In the genomic region with DNA sequence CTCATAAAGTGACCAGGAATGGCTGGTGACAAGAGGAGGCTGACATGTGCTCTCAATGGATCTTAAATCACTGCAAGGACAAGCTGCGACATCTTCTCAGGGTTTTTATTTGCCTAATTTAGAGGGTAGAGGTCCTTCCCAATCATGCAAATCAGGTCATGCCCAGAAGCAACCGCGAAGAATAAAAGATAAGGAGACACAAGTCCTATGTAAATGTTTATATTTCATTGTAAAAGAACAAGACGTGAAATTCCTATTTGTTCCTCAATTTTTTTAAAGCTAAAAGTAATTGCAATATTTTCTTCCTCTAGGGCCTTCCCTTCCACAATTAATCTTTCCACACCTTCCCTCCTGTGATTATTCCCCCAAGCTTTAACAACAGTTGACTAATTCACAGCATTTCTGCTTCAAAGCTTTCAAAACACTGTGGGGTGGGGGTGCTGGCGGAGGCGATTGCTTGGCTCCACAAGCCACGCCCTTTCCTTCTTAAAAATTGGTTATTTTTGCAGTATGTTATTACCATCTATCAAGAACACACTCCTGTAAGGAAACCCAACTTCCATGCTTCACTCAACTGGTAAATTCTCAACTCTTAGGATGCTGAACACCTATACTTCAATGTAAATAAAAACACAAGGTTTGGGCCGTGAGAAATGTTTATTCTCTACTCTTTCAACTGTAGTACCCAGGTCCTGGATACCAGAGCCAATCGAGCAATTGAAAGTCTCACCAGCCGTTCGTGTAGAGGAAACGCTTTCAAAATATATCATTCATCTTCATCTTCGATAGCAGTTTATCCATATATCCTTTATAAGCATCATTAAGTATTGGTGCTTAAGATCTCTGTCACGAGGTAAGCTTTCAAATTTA, we compare ENCODE assay signal across 8 mouse cellular contexts. TPM values are rescaled to one million over a fixed set of nuclear protein-coding genes. Genes with fewer than 3 reads are reported as not detected.
DNase-seq lines count a peak whose midpoint lies in the region; ATAC-seq and TF ChIP-seq lines count a peak whose summit lies in the region.

No protein-coding gene starts in this region.

- WGBS in kidney, postnatal 0 days = 6% methylated on average over 14 of the region's 14 CpGs
- WGBS in hindbrain, embryonic 15.5 days = 9% methylated on average over 14 of the region's 14 CpGs

- 0 out of 2 replicates have a peak, but pooled peaks cover 3% of the 10 kb centered on the region for H3K9me3 ChIP-seq in kidney, postnatal 0 days (replicated peaks; ENCODE audit: low read length)
- no peaks in the 10 kb centered on the region for H3K9me3 ChIP-seq in hindbrain, embryonic 15.5 days

- DNase-seq in kidney, postnatal 0 days (ENCODE audit: low spot score) = peak; percentile 44
- no peak for DNase-seq in kidney, adult 11 months
- DNase-seq in embryo, embryonic 11 days = peak; percentile 34
- peak; percentile 12 for DNase-seq in lung, postnatal 25 days (ENCODE audit: low spot score)
- DNase-seq in gastrocnemius, adult 8-10 months (ENCODE audit: low spot score in 2 of 2) = no peak
- DNase-seq in gastrocnemius, postnatal 4 days (ENCODE audit: low spot score in 2 of 2) = no peak
- DNase-seq in right cerebral cortex, postnatal 14 days = no peak

- H3K4me1 ChIP-seq in kidney, postnatal 0 days (replicated peaks; ENCODE audit: insufficient read depth, low read length) = peaks cover 19% of the 10 kb centered on the region
- H3K4me1 ChIP-seq in hindbrain, embryonic 15.5 days (replicated peaks) = peaks cover 31% of the 10 kb centered on the region

- no peaks in the 10 kb centered on the region for H3K36me3 ChIP-seq in kidney, postnatal 0 days (ENCODE audit: insufficient read depth, low read length)
- H3K36me3 ChIP-seq in hindbrain, embryonic 15.5 days = no peaks in the 10 kb centered on the region

- no peak for TF ChIP-seq CTCF in kidney, postnatal 0 days (IDR thresholded peaks at IDR 0.05; ENCODE audit: low read depth)

- H3K27ac ChIP-seq in kidney, postnatal 0 days = peak overlapping the region; percentile 99; the same call in 1 of the 2 replicates
- peak overlapping the region; percentile 100 for H3K27ac ChIP-seq in hindbrain, embryonic 15.5 days (replicated peaks)

- peak overlapping the region; percentile 99 for H3K4me3 ChIP-seq in kidney, postnatal 0 days (replicated peaks; ENCODE audit: low read depth, low read length)
- peak overlapping the region; percentile 86 for H3K4me3 ChIP-seq in hindbrain, embryonic 15.5 days

- peak overlapping the region; percentile 100; the same call in 1 of the 2 replicates for H3K9ac ChIP-seq in kidney, postnatal 0 days (ENCODE audit: low read depth, low read length)
- H3K9ac ChIP-seq in hindbrain, embryonic 15.5 days = 0 out of 2 replicates have a peak overlapping the region, but pooled peaks have one; percentile 99

- peak overlapping the region; percentile 97 for H3K4me2 ChIP-seq in kidney, postnatal 0 days (ENCODE audit: low read length)
- H3K4me2 ChIP-seq in hindbrain, embryonic 15.5 days = peak overlapping the region; percentile 99

- ATAC-seq in kidney, postnatal 0 days (replicated peaks; ENCODE audit: low FRiP score, low read depth) = no peak
- ATAC-seq in hindbrain, embryonic 15.5 days (ENCODE audit: low FRiP score, low read depth) = no peak

- no peaks in the 10 kb centered on the region for H3K27me3 ChIP-seq in kidney, postnatal 0 days (ENCODE audit: insufficient read depth, low read length)
- H3K27me3 ChIP-seq in hindbrain, embryonic 15.5 days = no peaks in the 10 kb centered on the region

RNA-seq across cellular contexts. Expression of gene Brpf3, which starts 1.4 kb away (rescaled TPM):
- polyA plus RNA-seq in kidney, postnatal 0 days (2015; fragmentation: Nextera tagmentation; extraction: Ambion mirVana) = 7.1 and 8.3 TPM in 2 replicates
- 8.1 and 9.6 TPM in 2 replicates for polyA plus RNA-seq in hindbrain, embryonic 15.5 days (2015; fragmentation: Nextera tagmentation; extraction: Ambion mirVana)
- 10 to 100 TPM; 13.2 to 16.5 (median 16.3) TPM for total RNA-seq in gastrocnemius, adult 8-10 months (2022)
- 10 to 100 TPM; 23.1 to 24.6 TPM for total RNA-seq in gastrocnemius, postnatal 4 days (2021)

RNA-seq across cellular contexts. Expression of gene Mapk13, which starts 30.4 kb away (rescaled TPM):
- 43.5 and 47.7 TPM in 2 replicates for polyA plus RNA-seq in kidney, postnatal 0 days (2015; fragmentation: Nextera tagmentation; extraction: Ambion mirVana)
- polyA plus RNA-seq in hindbrain, embryonic 15.5 days (2015; fragmentation: Nextera tagmentation; extraction: Ambion mirVana) = 0.97 and 1.7 TPM in 2 replicates
- under 1 TPM in 1 of 4 experiments, not detected in 3; 0.34 TPM for total RNA-seq in gastrocnemius, adult 8-10 months (2022)
- 1 to 10 TPM in 1 of 2 experiments, under 1 TPM in 1; 0.78 to 1.6 TPM for total RNA-seq in gastrocnemius, postnatal 4 days (2021)

RNA-seq across cellular contexts. Expression of gene Pnpla1, which starts 58.7 kb away (rescaled TPM):
- polyA plus RNA-seq in kidney, postnatal 0 days (2015; fragmentation: Nextera tagmentation; extraction: Ambion mirVana) = not detected in 2 replicates
- 0.04 TPM in 1 of 2 replicates, not detected in the other for polyA plus RNA-seq in hindbrain, embryonic 15.5 days (2015; fragmentation: Nextera tagmentation; extraction: Ambion mirVana)
- not detected for total RNA-seq in gastrocnemius, adult 8-10 months (2022)
- not detected for total RNA-seq in gastrocnemius, postnatal 4 days (2021)

Comparison
In these comparisons a context has a peak if more than half of its experiments do, and no peak if none do; other contexts are left out.
1. DNase-seq: peak in kidney, postnatal 0 days (single experiment), embryo, embryonic 11 days (single experiment) and lung, postnatal 25 days (single experiment); none in kidney, adult 11 months (single experiment), gastrocnemius, adult 8-10 months (0 of 2), gastrocnemius, postnatal 4 days (0 of 2) and right cerebral cortex, postnatal 14 days (single experiment).